Mouse (Mus musculus): Measurements from ENCODE around the gene Prmt7. TPM values are rescaled to one million over a fixed set of nuclear protein-coding genes. Genes with fewer than 3 reads are reported as not detected.

The Prmt7 gene
- total and polyA plus RNA-seq, 3 experiments: 48.4 to 87.3 (median 69.5) TPM

DNA sequence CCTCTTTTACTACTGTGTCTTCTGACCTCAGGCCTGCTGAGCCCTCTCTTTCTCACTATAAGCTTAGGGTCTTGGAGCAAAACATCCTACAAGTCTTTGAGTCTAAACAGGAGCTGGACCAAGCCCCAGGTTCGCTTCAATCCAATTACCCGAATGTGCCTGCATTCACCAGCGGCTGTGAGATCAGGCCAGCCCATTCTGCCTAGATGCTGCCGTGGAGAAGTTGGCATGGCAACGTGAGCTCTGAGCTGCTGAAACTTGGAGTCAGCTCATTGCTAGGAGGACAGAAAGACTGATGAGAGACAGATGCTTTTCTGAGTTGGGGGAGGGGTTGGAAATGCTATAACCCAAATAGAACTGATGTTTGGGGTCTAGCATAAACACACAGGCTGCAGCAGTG, 60.1 kb downstream of the Prmt7 start:
- in situ Hi-C loops (cut with MboI; ENCODE audit: low pct_ligation_motif_present, low pct_unique_long_range_greater_than_20kb, low sequenced_read_pairs): no loop called here
- TF ChIP-seq CTCF (conservative IDR thresholded peaks at IDR 0.05 in 1 of 2, IDR thresholded peaks at IDR 0.05 in 1 of 2; ENCODE audit: low read depth in 2 of 2, low read length in 2 of 2) (no peak), HCFC1 (IDR thresholded peaks at IDR 0.05; ENCODE audit: low read depth, low read length) (no peak), BHLHE40 (IDR thresholded peaks at IDR 0.05; ENCODE audit: low read depth, low read length) (no peak), GABPA (IDR thresholded peaks at IDR 0.05; ENCODE audit: insufficient replicate concordance, low read depth, low read length) (no peak), USF1 (IDR thresholded peaks at IDR 0.05; ENCODE audit: low read depth, low read length) (no peak), SMC3 (IDR thresholded peaks at IDR 0.05; ENCODE audit: low read depth, low read length) (no peak), POLR2A (IDR thresholded peaks at IDR 0.05; ENCODE audit: low read depth, low read length) (no peak), RCOR1 (conservative IDR thresholded peaks at IDR 0.05; ENCODE audit: low read depth, low read length) (no peak), RAD21 (IDR thresholded peaks at IDR 0.05; ENCODE audit: low read depth, low read length) (no peak), POLR2AphosphoS2 (IDR thresholded peaks at IDR 0.05; ENCODE audit: low read depth, low read length) (no peak), CHD1 (IDR thresholded peaks at IDR 0.05; ENCODE audit: low read depth, low read length) (no peak), MAFK (IDR thresholded peaks at IDR 0.05; ENCODE audit: insufficient replicate concordance, low read length) (no peak), ELF1 (IDR thresholded peaks at IDR 0.05; ENCODE audit: low read depth, low read length) (no peak)
- dilution Hi-C loops (cut with MboI; ENCODE audit: extremely low pct_ligation_motif_present, extremely low pct_unique_long_range_greater_than_20kb, low sequenced_read_pairs): no loop called here
- Histone ChIP-seq H3K79me2 (replicated peaks; ENCODE audit: control insufficient read depth, extremely low read depth, insufficient read depth, poor library complexity, severe bottlenecking) (no peaks in the 10 kb centered on the region), H3K9me3 (replicated peaks; ENCODE audit: low read length) (no peaks in the 10 kb centered on the region), H3K4me2 (ENCODE audit: insufficient read depth, low read depth, poor library complexity, severe bottlenecking) (no peak overlapping the region), H3K9ac (ENCODE audit: insufficient read depth, low read depth) (no peak overlapping the region), H3K4me1 (ENCODE audit: control insufficient read depth in 1 of 2, insufficient read depth in 2 of 2) (no peaks in the 10 kb centered on the region), H3K36me3 (replicated peaks in 1 of 2; ENCODE audit: control insufficient read depth in 1 of 2, insufficient read depth in 1 of 2, low read length in 1 of 2) (no peaks in the 10 kb centered on the region), H3K27ac (ENCODE audit: insufficient read depth, low read depth) (no peak overlapping the region), H3K4me3 (replicated peaks in 1 of 3; ENCODE audit: low read depth in 2 of 3, low read length in 2 of 3, poor library complexity in 1 of 3) (no peak overlapping the region), H3K27me3 (replicated peaks) (peaks cover 2% of the 10 kb centered on the region)
- DNase-seq (ENCODE audit: extremely low read depth): no peak

DNA sequence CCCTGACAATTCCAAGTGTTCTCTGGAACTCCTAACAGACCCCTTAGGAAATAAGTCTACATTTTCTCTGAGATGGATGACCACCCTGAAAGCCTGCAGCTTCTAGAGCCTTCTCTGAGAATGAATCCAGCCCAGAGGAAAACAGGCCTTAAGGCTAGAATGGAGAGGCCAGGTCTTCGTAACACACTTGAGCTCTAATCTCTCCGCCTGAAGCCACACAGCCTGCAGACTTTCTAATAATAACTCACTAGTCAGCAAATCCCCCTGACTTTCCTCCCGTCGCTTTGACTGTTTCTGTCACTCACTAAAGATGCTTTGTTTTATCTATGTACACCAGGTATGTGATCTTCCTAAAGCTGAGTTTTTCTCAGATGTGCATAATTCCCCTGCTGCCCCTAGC, 60.6 kb downstream of the Prmt7 start:
- H3K9me3 ChIP-seq (replicated peaks; ENCODE audit: low read length): no peaks in the 10 kb centered on the region
- no peaks in the 10 kb centered on the region for H3K4me1 ChIP-seq (ENCODE audit: control insufficient read depth in 1 of 2, insufficient read depth in 2 of 2)
- DNase-seq (ENCODE audit: extremely low read depth): no peak
- no peak overlapping the region for H3K9ac ChIP-seq (ENCODE audit: insufficient read depth, low read depth)
- no peak overlapping the region for H3K27ac ChIP-seq (ENCODE audit: insufficient read depth, low read depth)
- in situ Hi-C loops (cut with MboI; ENCODE audit: low pct_ligation_motif_present, low pct_unique_long_range_greater_than_20kb, low sequenced_read_pairs) (no loop called here), dilution Hi-C loops (cut with MboI; ENCODE audit: extremely low pct_ligation_motif_present, extremely low pct_unique_long_range_greater_than_20kb, low sequenced_read_pairs) (no loop called here)
- H3K36me3 ChIP-seq (replicated peaks in 1 of 2; ENCODE audit: control insufficient read depth in 1 of 2, insufficient read depth in 1 of 2, low read length in 1 of 2): no peaks in the 10 kb centered on the region
- H3K79me2 ChIP-seq (replicated peaks; ENCODE audit: control insufficient read depth, extremely low read depth, insufficient read depth, poor library complexity, severe bottlenecking): no peaks in the 10 kb centered on the region
- H3K27me3 ChIP-seq (replicated peaks): peaks cover 2% of the 10 kb centered on the region
- TF ChIP-seq EP300 (IDR thresholded peaks at IDR 0.05; ENCODE audit: low read length): no peak
- no peak for TF ChIP-seq MEF2A (IDR thresholded peaks at IDR 0.05; ENCODE audit: borderline replicate concordance, low read depth, low read length)
- TF ChIP-seq NELFE (IDR thresholded peaks at IDR 0.05; ENCODE audit: low read depth, low read length): no peak
- TF ChIP-seq USF1 (IDR thresholded peaks at IDR 0.05; ENCODE audit: low read depth, low read length): no peak
- TF ChIP-seq POLR2A (IDR thresholded peaks at IDR 0.05; ENCODE audit: low read depth, low read length): no peak
- no peak for TF ChIP-seq CHD2 (IDR thresholded peaks at IDR 0.05; ENCODE audit: low read length)
- no peak for TF ChIP-seq CTCF (conservative IDR thresholded peaks at IDR 0.05 in 1 of 2, IDR thresholded peaks at IDR 0.05 in 1 of 2; ENCODE audit: low read depth in 2 of 2, low read length in 2 of 2)
- TF ChIP-seq ZMIZ1 (IDR thresholded peaks at IDR 0.05; ENCODE audit: low read depth, low read length): no peak
- TF ChIP-seq ELF1 (IDR thresholded peaks at IDR 0.05; ENCODE audit: low read depth, low read length): no peak
- TF ChIP-seq CHD1 (IDR thresholded peaks at IDR 0.05; ENCODE audit: low read depth, low read length): no peak
- no peak for TF ChIP-seq NRF1 (IDR thresholded peaks at IDR 0.05; ENCODE audit: low read depth, low read length)
- no peak for TF ChIP-seq MXI1 (IDR thresholded peaks at IDR 0.05; ENCODE audit: low read depth, low read length)
- H3K4me3 ChIP-seq (replicated peaks in 1 of 3; ENCODE audit: low read depth in 2 of 3, low read length in 2 of 3, poor library complexity in 1 of 3): no peak overlapping the region
- H3K4me2 ChIP-seq (ENCODE audit: insufficient read depth, low read depth, poor library complexity, severe bottlenecking): no peak overlapping the region

All from CH12.LX (cell line).